Mouse (Mus musculus): Measurements from ENCODE around the gene B3gnt2. TPM values are rescaled to one million over a fixed set of nuclear protein-coding genes. Genes with fewer than 3 reads are reported as not detected.
A peak's percentile ranks its signal among the peaks of the same experiment; 100 is the strongest.

B3gnt2 gene
- polyA plus RNA-seq, 1 experiment, result 9.7 TPM

DNA sequence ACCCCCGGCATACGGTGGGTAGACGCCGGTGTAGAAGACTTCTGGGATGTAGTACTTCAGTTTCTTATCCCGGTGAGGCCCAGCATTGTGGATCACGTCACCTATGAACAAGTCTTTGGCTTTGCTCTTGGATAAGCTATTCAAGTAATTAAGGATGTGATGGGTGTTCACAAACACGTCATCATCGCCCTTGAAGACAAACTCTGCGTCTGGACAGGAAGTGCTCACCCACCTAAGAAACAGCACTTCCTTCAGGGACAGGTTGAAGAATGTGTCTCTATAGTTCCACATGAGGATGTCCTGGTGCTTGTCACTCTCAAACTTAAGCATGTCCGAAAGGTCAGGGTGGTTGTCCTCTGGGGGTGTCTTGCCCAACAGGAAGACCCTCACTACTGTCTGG lies 24.5 kb downstream of the B3gnt2 start:
- TF ChIP-seq CTCF (IDR thresholded peaks at IDR 0.05; ENCODE audit: extremely low read depth, insufficient read length, insufficient replicate concordance, low read depth, low read length) (no peak), POLR2A (IDR thresholded peaks at IDR 0.05; ENCODE audit: low read depth, low read length) (no peak)
- H3K27ac ChIP-seq (ENCODE audit: insufficient read depth, low read depth, low read length), result no peak overlapping the region
- 89% methylated on average over 10 of the region's 10 CpGs for WGBS

DNA sequence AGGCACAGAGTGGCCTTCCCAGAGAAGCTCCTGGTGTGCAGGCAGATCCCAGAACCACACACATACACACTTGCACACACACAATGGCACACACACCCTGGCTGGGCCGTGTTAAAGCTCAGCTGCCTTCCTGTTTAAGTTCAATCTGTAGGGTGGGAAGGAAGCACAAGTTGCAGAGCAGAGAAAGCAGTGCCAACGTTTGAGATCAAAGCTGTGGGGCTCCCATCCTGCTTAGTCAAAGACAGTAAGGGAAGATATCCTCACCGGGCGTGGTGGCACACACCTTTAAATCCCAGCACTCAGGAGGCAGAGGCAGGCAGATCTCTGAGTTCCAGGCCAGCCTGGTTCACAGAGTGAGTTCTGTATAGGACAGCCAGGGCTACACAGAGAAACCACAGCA lies 28.2 kb downstream of the B3gnt2 start:
- Histone ChIP-seq H3K4me3 (ENCODE audit: low read depth, low read length) (no peak overlapping the region), H3K36me3 (ENCODE audit: control insufficient read depth, insufficient read depth, low read length) (peaks cover 21% of the 10 kb centered on the region), H3K27ac (ENCODE audit: insufficient read depth, low read depth, low read length) (no peak overlapping the region), H3K27me3 (ENCODE audit: control insufficient read depth, insufficient read depth, low read length) (no peaks in the 10 kb centered on the region), H3K4me1 (ENCODE audit: control insufficient read depth, insufficient read depth, insufficient read length, low read length) (peaks cover 3% of the 10 kb centered on the region)
- 68% methylated on average over 4 of the region's 4 CpGs for WGBS
- TF ChIP-seq CTCF (IDR thresholded peaks at IDR 0.05; ENCODE audit: extremely low read depth, insufficient read length, insufficient replicate concordance, low read depth, low read length) (no peak), POLR2A (IDR thresholded peaks at IDR 0.05; ENCODE audit: low read depth, low read length) (no peak)

More for the DNA sequence above, 24.5 kb downstream of the B3gnt2 start:
- H3K4me3 ChIP-seq (ENCODE audit: low read depth, low read length), result no peak overlapping the region
- H3K27me3 ChIP-seq (ENCODE audit: control insufficient read depth, insufficient read depth, low read length), result no peaks in the 10 kb centered on the region
- H3K4me1 ChIP-seq (ENCODE audit: control insufficient read depth, insufficient read depth, insufficient read length, low read length), result peaks cover 6% of the 10 kb centered on the region; the same call in 1 of the 2 replicates
- H3K36me3 ChIP-seq (ENCODE audit: control insufficient read depth, insufficient read depth, low read length), result peaks cover 23% of the 10 kb centered on the region

DNA sequence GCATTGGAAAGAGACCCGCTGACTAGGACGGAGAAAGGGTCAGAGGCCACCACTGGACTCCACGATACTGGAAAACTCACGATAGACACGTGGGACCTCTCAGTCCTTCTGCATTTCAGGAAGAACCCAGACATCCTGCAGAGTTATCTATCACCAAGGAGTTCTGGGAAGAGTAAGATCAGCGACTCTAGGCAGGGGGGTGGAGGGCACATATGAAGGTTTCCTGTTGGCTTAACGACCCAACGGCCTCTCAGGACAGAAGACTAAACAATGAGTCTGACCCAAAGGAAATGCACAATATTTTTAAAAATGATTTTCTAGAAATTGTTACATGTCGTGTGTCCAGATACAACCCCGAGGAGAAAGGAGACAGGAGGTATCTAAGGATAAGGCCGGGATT lies 28.8 kb downstream of the B3gnt2 start:
- Histone ChIP-seq H3K4me1 (ENCODE audit: control insufficient read depth, insufficient read depth, insufficient read length, low read length) (peaks cover 3% of the 10 kb centered on the region), H3K27ac (ENCODE audit: insufficient read depth, low read depth, low read length) (no peak overlapping the region), H3K36me3 (ENCODE audit: control insufficient read depth, insufficient read depth, low read length) (peaks cover 21% of the 10 kb centered on the region), H3K4me3 (ENCODE audit: low read depth, low read length) (no peak overlapping the region), H3K27me3 (ENCODE audit: control insufficient read depth, insufficient read depth, low read length) (no peaks in the 10 kb centered on the region)
- WGBS, result 88% methylated on average over 11 of the region's 11 CpGs
- TF ChIP-seq CTCF (IDR thresholded peaks at IDR 0.05; ENCODE audit: extremely low read depth, insufficient read length, insufficient replicate concordance, low read depth, low read length) (no peak), POLR2A (IDR thresholded peaks at IDR 0.05; ENCODE audit: low read depth, low read length) (no peak)

DNA sequence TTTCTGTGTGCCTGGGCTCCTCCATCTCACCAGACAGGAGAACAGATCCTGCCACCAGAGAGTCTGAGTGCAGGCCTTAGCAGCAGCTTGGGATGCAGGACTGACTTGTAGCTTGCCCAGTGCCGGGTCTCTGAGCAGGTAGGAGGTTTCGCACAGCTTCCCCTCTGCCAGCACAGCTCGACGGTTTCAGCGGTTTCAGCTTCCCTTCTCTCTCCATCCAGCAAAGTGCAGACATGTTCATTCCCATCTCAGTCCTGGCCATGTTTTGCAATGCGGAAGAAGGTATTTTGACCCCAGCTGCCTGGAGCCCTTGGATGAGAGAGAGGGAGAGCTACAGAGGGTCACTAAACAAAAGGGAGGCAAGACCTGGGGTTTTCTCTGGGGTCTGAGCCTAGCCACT lies 30.1 kb downstream of the B3gnt2 start:
- H3K27ac ChIP-seq (ENCODE audit: insufficient read depth, low read depth, low read length), result peak overlapping the region; percentile 39
- whole genome bisulfite sequencing, result 80% methylated on average over 6 of the region's 6 CpGs
- H3K4me3 ChIP-seq (ENCODE audit: low read depth, low read length), result no peak overlapping the region
- peaks cover 3% of the 10 kb centered on the region for H3K4me1 ChIP-seq (ENCODE audit: control insufficient read depth, insufficient read depth, insufficient read length, low read length)
- TF ChIP-seq CTCF (IDR thresholded peaks at IDR 0.05; ENCODE audit: extremely low read depth, insufficient read length, insufficient replicate concordance, low read depth, low read length) (no peak), POLR2A (IDR thresholded peaks at IDR 0.05; ENCODE audit: low read depth, low read length) (no peak)
- no peaks in the 10 kb centered on the region for H3K27me3 ChIP-seq (ENCODE audit: control insufficient read depth, insufficient read depth, low read length)
- H3K36me3 ChIP-seq (ENCODE audit: control insufficient read depth, insufficient read depth, low read length), result peaks cover 12% of the 10 kb centered on the region

DNA sequence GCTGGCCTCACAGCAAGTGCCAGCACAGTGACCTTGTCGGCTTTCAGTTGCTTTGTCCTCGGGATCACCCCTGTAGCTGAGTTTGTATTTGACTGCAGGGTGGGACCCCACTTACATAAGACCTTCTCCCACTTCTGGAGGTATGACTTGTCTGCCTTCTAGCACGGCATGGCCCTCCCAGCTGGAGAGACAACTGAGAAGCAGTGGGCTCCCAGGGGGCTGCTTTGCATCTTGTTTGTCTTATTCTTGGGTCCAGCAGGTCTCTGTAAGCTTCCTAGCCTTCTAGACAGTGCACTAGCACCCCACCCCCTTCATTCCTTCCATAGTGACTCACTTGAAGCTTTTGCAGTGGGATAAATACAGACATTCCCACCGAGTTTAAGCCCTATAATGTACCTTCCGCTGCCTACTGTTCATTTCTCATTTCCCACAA lies 30.6 kb downstream of the B3gnt2 start:
- no peak for TF ChIP-seq POLR2A (IDR thresholded peaks at IDR 0.05; ENCODE audit: low read depth, low read length)
- no peak for TF ChIP-seq CTCF (IDR thresholded peaks at IDR 0.05; ENCODE audit: extremely low read depth, insufficient read length, insufficient replicate concordance, low read depth, low read length)
- Histone ChIP-seq H3K4me3 (ENCODE audit: low read depth, low read length) (no peak overlapping the region), H3K36me3 (ENCODE audit: control insufficient read depth, insufficient read depth, low read length) (peaks cover 11% of the 10 kb centered on the region), H3K4me1 (ENCODE audit: control insufficient read depth, insufficient read depth, insufficient read length, low read length) (peaks cover 3% of the 10 kb centered on the region), H3K27me3 (ENCODE audit: control insufficient read depth, insufficient read depth, low read length) (no peaks in the 10 kb centered on the region), H3K27ac (ENCODE audit: insufficient read depth, low read depth, low read length) (peak overlapping the region; percentile 46)
- WGBS, result 58% methylated on average over 5 of the region's 5 CpGs

DNA sequence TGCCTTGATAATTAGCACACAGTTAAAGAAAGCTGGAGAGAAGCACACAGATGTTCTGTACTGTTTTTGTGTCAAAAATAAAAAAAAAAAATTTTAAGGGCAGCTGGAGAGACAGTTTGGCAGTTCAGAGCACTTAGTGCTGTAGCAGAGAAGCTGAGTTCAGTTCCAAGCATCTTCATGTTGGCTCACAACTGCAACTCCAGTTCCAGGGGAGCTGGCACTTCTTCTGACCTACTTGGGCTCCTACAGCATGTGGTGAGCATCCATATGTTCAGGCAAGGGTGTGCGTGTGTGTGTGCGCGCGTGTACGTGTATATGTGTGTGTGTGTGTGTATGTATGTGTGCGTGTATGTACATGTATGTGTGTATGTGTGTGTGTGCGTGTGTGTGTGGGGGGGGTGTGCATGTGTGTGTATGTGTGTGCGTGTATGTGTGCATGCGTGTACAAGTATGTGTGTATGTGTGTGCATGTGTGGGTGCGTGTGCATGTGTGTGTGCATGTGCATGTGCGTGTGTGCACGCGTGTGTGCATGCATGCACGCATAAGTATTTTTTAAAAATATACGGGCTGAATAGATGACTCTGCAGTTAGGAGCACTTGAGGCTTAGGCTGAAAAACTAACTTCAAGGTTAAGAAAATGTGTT lies 31.7 kb downstream of the B3gnt2 start:
- Histone ChIP-seq H3K27ac (ENCODE audit: insufficient read depth, low read depth, low read length) (no peak overlapping the region), H3K4me3 (ENCODE audit: low read depth, low read length) (no peak overlapping the region), H3K36me3 (ENCODE audit: control insufficient read depth, insufficient read depth, low read length) (peaks cover 7% of the 10 kb centered on the region), H3K27me3 (ENCODE audit: control insufficient read depth, insufficient read depth, low read length) (no peaks in the 10 kb centered on the region), H3K4me1 (ENCODE audit: control insufficient read depth, insufficient read depth, insufficient read length, low read length) (peaks cover 6% of the 10 kb centered on the region)
- TF ChIP-seq POLR2A (IDR thresholded peaks at IDR 0.05; ENCODE audit: low read depth, low read length), result no peak
- TF ChIP-seq CTCF (IDR thresholded peaks at IDR 0.05; ENCODE audit: extremely low read depth, insufficient read length, insufficient replicate concordance, low read depth, low read length), result no peak
- 96% methylated on average over 15 of the region's 15 CpGs for WGBS

DNA sequence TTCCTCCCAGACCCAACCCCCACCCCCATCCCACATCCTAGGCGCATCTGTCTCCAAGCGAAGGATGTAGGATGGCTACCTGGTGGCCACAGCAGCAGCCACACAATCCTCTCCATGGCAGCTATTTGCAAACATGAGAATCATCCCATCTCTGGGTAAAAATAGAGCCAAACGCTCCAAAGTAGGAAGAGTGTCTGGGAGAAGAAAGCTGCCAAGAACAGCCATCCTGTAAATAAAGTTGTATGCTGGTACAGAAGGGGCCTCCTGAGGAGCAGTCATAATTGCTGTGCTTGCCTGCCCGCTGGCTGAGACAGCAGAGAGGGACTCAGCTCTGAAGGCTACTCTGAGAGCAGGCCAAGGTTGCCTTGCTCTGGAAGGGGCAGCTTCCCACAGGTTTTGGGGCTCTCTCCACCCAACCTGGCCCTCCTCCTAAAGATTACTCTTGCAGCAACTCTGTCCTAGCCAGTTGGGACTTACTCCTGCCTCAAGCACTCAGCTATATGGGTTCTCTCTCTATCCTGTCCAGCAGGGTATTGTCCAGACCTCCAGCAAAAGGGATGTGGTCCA lies 33.2 kb downstream of the B3gnt2 start:
- H3K27ac ChIP-seq (ENCODE audit: insufficient read depth, low read depth, low read length), result no peak overlapping the region
- WGBS, result 89% methylated on average over 4 of the region's 4 CpGs
- no peaks in the 10 kb centered on the region for H3K27me3 ChIP-seq (ENCODE audit: control insufficient read depth, insufficient read depth, low read length)
- H3K36me3 ChIP-seq (ENCODE audit: control insufficient read depth, insufficient read depth, low read length), result no peaks in the 10 kb centered on the region
- TF ChIP-seq POLR2A (IDR thresholded peaks at IDR 0.05; ENCODE audit: low read depth, low read length) (no peak), CTCF (IDR thresholded peaks at IDR 0.05; ENCODE audit: extremely low read depth, insufficient read length, insufficient replicate concordance, low read depth, low read length) (no peak)
- no peak overlapping the region for H3K4me3 ChIP-seq (ENCODE audit: low read depth, low read length)
- H3K4me1 ChIP-seq (ENCODE audit: control insufficient read depth, insufficient read depth, insufficient read length, low read length), result peaks cover 7% of the 10 kb centered on the region

Measured in small intestine, adult 2 months (tissue).